Mouse (Mus musculus) CH12.LX (cell line): ENCODE data around the gene Gk2. TPM values are rescaled to one million over a fixed set of nuclear protein-coding genes. Genes with fewer than 3 reads are reported as not detected.

Experiments used
- DNase-seq: peaks from one replicate; pipeline ENCODE4 v3.0.0-alpha.2; 2013; ENCODE audit errors: extremely low read depth
- H3K27ac ChIP-seq: 2 replicates; pipeline ENCODE4 v1.5.1; 2012; ENCODE audit warnings: low read depth, mild to moderate bottlenecking, control low read depth, moderate library complexity; ENCODE audit not compliant: insufficient read depth
- H3K27me3 ChIP-seq: replicated peaks from 2 replicates; pipeline ENCODE3; 2012; ENCODE audit warnings: inconsistent platforms
- H3K36me3 ChIP-seq, 2 experiments: replicated peaks in 1 of 2; 2 replicates each; pipeline versions ENCODE3 to v1.6.1; 2012; ENCODE audit warnings: inconsistent platforms in 1 of 2, low read length in 1 of 2, mild to moderate bottlenecking in 1 of 2, mixed read lengths in 1 of 2, moderate library complexity in 1 of 2; ENCODE audit not compliant: control insufficient read depth in 1 of 2, insufficient read depth in 1 of 2
- H3K4me1 ChIP-seq, 2 experiments: 2 replicates each; pipeline ENCODE4 v1.6.1; 2012; ENCODE audit warnings: inconsistent platforms in 1 of 2, moderate library complexity in 1 of 2; ENCODE audit not compliant: insufficient read depth in 2 of 2, control insufficient read depth in 1 of 2
- H3K4me2 ChIP-seq: 2 replicates; pipeline ENCODE4 v1.6.1; 2012; ENCODE audit warnings: low read depth, mild to moderate bottlenecking, control low read depth; ENCODE audit not compliant: poor library complexity, insufficient read depth, severe bottlenecking
- H3K4me3 ChIP-seq, 3 experiments: fragments of 150-350 bp in 1 of 3; sonication (generic) in 1 of 3; replicated peaks in 1 of 3; 2 replicates each; pipeline versions ENCODE3 to v1.5.1; 2011 to 2012; ENCODE audit warnings: low read depth in 2 of 3, low read length in 2 of 3, mild to moderate bottlenecking in 2 of 3, moderate library complexity in 2 of 3, control low read depth in 1 of 3, improper control_type of control experiment in 1 of 3, inconsistent platforms in 1 of 3, mixed read lengths in 1 of 3; ENCODE audit not compliant: poor library complexity in 1 of 3
- H3K79me2 ChIP-seq: replicated peaks from 2 replicates; pipeline ENCODE4 v1.6.1; 2012; ENCODE audit warnings: mild to moderate bottlenecking, moderate library complexity; ENCODE audit not compliant: control insufficient read depth, poor library complexity, insufficient read depth, severe bottlenecking; ENCODE audit errors: extremely low read depth
- H3K9ac ChIP-seq: 2 replicates; pipeline ENCODE4 v1.6.1; 2012; ENCODE audit warnings: low read depth, mild to moderate bottlenecking, control low read depth, moderate library complexity; ENCODE audit not compliant: insufficient read depth
- H3K9me3 ChIP-seq: replicated peaks from 2 replicates; pipeline ENCODE3; 2012; ENCODE audit warnings: low read length, inconsistent platforms, mixed read lengths
- CHD1 ChIP-seq: IDR thresholded peaks from 2 replicates; pipeline ENCODE4 v1.6.1; 2012; ENCODE audit warnings: low read depth, low read length, improper control_type of control experiment, inconsistent platforms
- CHD2 ChIP-seq: IDR thresholded peaks from 2 replicates; pipeline ENCODE4 v1.6.1; 2011; ENCODE audit warnings: low read length, improper control_type of control experiment
- CTCF ChIP-seq, 2 experiments: IDR thresholded peaks in 1 of 2; conservative IDR thresholded peaks in 1 of 2; 2 replicates each; pipeline ENCODE4 v1.5.1; 2011 to 2012; ENCODE audit warnings: low read depth in 2 of 2, low read length in 2 of 2, improper control_type of control experiment in 1 of 2, inconsistent platforms in 1 of 2, mild to moderate bottlenecking in 1 of 2, moderate library complexity in 1 of 2
- ELF1 ChIP-seq: IDR thresholded peaks from 2 replicates; pipeline ENCODE4 v1.6.1; 2014; ENCODE audit warnings: low read depth, mild to moderate bottlenecking, inconsistent platforms, low read length, improper control_type of control experiment
- ETS1 ChIP-seq: conservative IDR thresholded peaks from 2 replicates; pipeline ENCODE4 v1.6.1; 2012; ENCODE audit warnings: low read depth, mild to moderate bottlenecking, inconsistent platforms, low read length, improper control_type of control experiment, moderate library complexity
- HCFC1 ChIP-seq: IDR thresholded peaks from 2 replicates; pipeline ENCODE4 v1.6.1; 2012; ENCODE audit warnings: low read depth, mild to moderate bottlenecking, inconsistent platforms, low read length, improper control_type of control experiment
- IRF4 ChIP-seq: IDR thresholded peaks from 2 replicates; pipeline ENCODE4 v1.6.1; 2014; ENCODE audit warnings: low read depth, mild to moderate bottlenecking, inconsistent platforms, low read length, improper control_type of control experiment
- JUN ChIP-seq: IDR thresholded peaks from 2 replicates; pipeline ENCODE4 v1.6.1; 2011; ENCODE audit warnings: low read depth, mild to moderate bottlenecking, low read length, improper control_type of control experiment, moderate library complexity; ENCODE audit not compliant: insufficient read depth
- JUND ChIP-seq: conservative IDR thresholded peaks from 2 replicates; pipeline ENCODE4 v1.6.1; 2011; ENCODE audit warnings: low read depth, low read length, improper control_type of control experiment
- MAFK ChIP-seq: IDR thresholded peaks from 2 replicates; pipeline ENCODE4 v1.6.1; 2011; ENCODE audit warnings: low read length, improper control_type of control experiment; ENCODE audit not compliant: insufficient replicate concordance
- MAZ ChIP-seq: IDR thresholded peaks from 2 replicates; pipeline ENCODE4 v1.6.1; 2012; ENCODE audit warnings: low read depth, mild to moderate bottlenecking, inconsistent platforms, low read length, improper control_type of control experiment, moderate library complexity
- MXI1 ChIP-seq: IDR thresholded peaks from 2 replicates; pipeline ENCODE4 v1.6.1; 2011; ENCODE audit warnings: mild to moderate bottlenecking, low read depth, low read length, improper control_type of control experiment
- NELFE ChIP-seq: IDR thresholded peaks from 2 replicates; pipeline ENCODE4 v1.6.1; 2011; ENCODE audit warnings: low read depth, low read length, improper control_type of control experiment
- POLR2AphosphoS2 ChIP-seq: IDR thresholded peaks from 2 replicates; pipeline ENCODE4 v1.6.1; 2011; ENCODE audit warnings: low read depth, low read length, improper control_type of control experiment
- RCOR1 ChIP-seq: conservative IDR thresholded peaks from 2 replicates; pipeline ENCODE4 v1.6.1; 2012; ENCODE audit warnings: low read depth, mild to moderate bottlenecking, inconsistent platforms, low read length, improper control_type of control experiment
- SMC3 ChIP-seq: IDR thresholded peaks from 2 replicates; pipeline ENCODE4 v1.6.1; 2011; ENCODE audit warnings: low read depth, low read length, improper control_type of control experiment
- TBP ChIP-seq: conservative IDR thresholded peaks from 2 replicates; pipeline ENCODE4 v1.6.1; 2011; ENCODE audit warnings: low read depth, low read length, improper control_type of control experiment
- TCF12 ChIP-seq: IDR thresholded peaks from 2 replicates; pipeline ENCODE4 v1.6.1; 2014; ENCODE audit warnings: low read depth, mild to moderate bottlenecking, inconsistent platforms, low read length, improper control_type of control experiment
- UBTF ChIP-seq: IDR thresholded peaks from 2 replicates; pipeline ENCODE4 v1.6.1; 2012; ENCODE audit warnings: low read depth, mild to moderate bottlenecking, inconsistent platforms, low read length, improper control_type of control experiment, moderate library complexity
- USF2 ChIP-seq: conservative IDR thresholded peaks from 2 replicates; pipeline ENCODE4 v1.6.1; 2011; ENCODE audit warnings: low read depth, low read length, improper control_type of control experiment
- ZC3H11A ChIP-seq: IDR thresholded peaks from 2 replicates; pipeline ENCODE4 v1.6.1; 2012; ENCODE audit warnings: low read depth, mild to moderate bottlenecking, inconsistent platforms, low read length, improper control_type of control experiment
- ZKSCAN1 ChIP-seq: IDR thresholded peaks from 2 replicates; pipeline ENCODE4 v1.6.1; 2012; ENCODE audit warnings: low read depth, inconsistent platforms, low read length, improper control_type of control experiment, borderline replicate concordance
- ZMIZ1 ChIP-seq: IDR thresholded peaks from 2 replicates; pipeline ENCODE4 v1.6.1; 2012; ENCODE audit warnings: low read depth, mild to moderate bottlenecking, inconsistent platforms, low read length, improper control_type of control experiment
- dilution Hi-C: fragments of 300-500 bp; cut with MboI; formaldehyde crosslinking; loops from 2 replicates; pipeline ENCODE4 v1.14.3; 2020; ENCODE audit warnings: low sequenced_read_pairs; ENCODE audit not compliant: extremely low pct_unique_long_range_greater_than_20kb, extremely low pct_ligation_motif_present
- in situ Hi-C: fragments of 300-500 bp; cut with MboI; formaldehyde crosslinking; loops from 3 replicates; pipeline ENCODE4 v1.14.3; 2019; ENCODE audit warnings: low sequenced_read_pairs, low pct_ligation_motif_present, low pct_unique_long_range_greater_than_20kb, mixed read lengths
- polyA plus RNA-seq: library from polyadenylated mRNA; unstranded; fragments of >175 nt; gene quantifications from 2 replicates; pipeline ENCODE4 v1.2.1, GENCODE M21; 2012; ENCODE audit warnings: low read depth; ENCODE audit not compliant: insufficient read length
- total RNA-seq, 2 experiments: library from RNA; depleted of rRNA; stranded (reverse); fragments of 300-350 nt in 1 of 2; fragments of >200 nt in 1 of 2; gene quantifications; 2 replicates each; pipeline ENCODE4 v1.2.3; 2012 to 2014

Gk2 gene
- total and polyA plus RNA-seq, 3 experiments: not detected

- Histone ChIP-seq H3K9me3 (no peaks in the 10 kb centered on the region), H3K9ac (no peak overlapping the region), H3K4me1 (no peaks in the 10 kb centered on the region), H3K27me3 (no peaks in the 10 kb centered on the region), H3K79me2 (no peaks in the 10 kb centered on the region), H3K4me3 (no peak overlapping the region), H3K4me2 (no peak overlapping the region), H3K27ac (no peak overlapping the region), H3K36me3 (no peaks in the 10 kb centered on the region)
- in situ Hi-C loops (no loop called here), dilution Hi-C loops (no loop called here)
- no peak for TF ChIP-seq MAFK
- no peak for TF ChIP-seq MXI1
- TF ChIP-seq IRF4: no peak
- TF ChIP-seq POLR2AphosphoS2: no peak
- no peak for TF ChIP-seq TCF12
- no peak for TF ChIP-seq HCFC1
- TF ChIP-seq CTCF (conservative IDR thresholded peaks at IDR 0.05 in 1 of 2, IDR thresholded peaks at IDR 0.05 in 1 of 2; ENCODE audit: low read depth in 2 of 2, low read length in 2 of 2): no peak
- TF ChIP-seq ZKSCAN1: no peak
- DNase-seq: no peak
Measured at GRCm38 (mm10) chr5:97495488-97496092, 38.8 kb upstream of the Gk2 start.

GRCm38 (mm10) chr5:97493421-97493820 lies 36.6 kb upstream of the Gk2 start:
- TF ChIP-seq SMC3: no peak
- TF ChIP-seq CHD1: no peak
- TF ChIP-seq CHD2: no peak
- TF ChIP-seq ZMIZ1: no peak
- no peak for TF ChIP-seq ZKSCAN1
- no peak for TF ChIP-seq UBTF
- TF ChIP-seq TBP: no peak
- in situ Hi-C loops (no loop called here), dilution Hi-C loops (no loop called here)

GRCm38 (mm10) chr5:97486141-97486540 lies 29.3 kb upstream of the Gk2 start:
- H3K4me3 ChIP-seq: no peak overlapping the region
- H3K27me3 ChIP-seq: no peaks in the 10 kb centered on the region
- H3K27ac ChIP-seq: no peak overlapping the region
- H3K79me2 ChIP-seq: no peaks in the 10 kb centered on the region
- H3K9ac ChIP-seq: no peak overlapping the region
- dilution Hi-C loops (no loop called here), in situ Hi-C loops (no loop called here)
- no peak for DNase-seq
- TF ChIP-seq ELF1 (no peak), ZMIZ1 (no peak), NELFE (no peak), ETS1 (no peak), USF2 (no peak), HCFC1 (no peak), ZC3H11A (no peak), MAZ (no peak), RCOR1 (no peak), JUN (no peak), TBP (no peak), JUND (no peak)
- H3K4me1 ChIP-seq: no peaks in the 10 kb centered on the region
- H3K4me2 ChIP-seq: no peak overlapping the region
- H3K9me3 ChIP-seq: no peaks in the 10 kb centered on the region
- H3K36me3 ChIP-seq: no peaks in the 10 kb centered on the region

More at GRCm38 (mm10) chr5:97493421-97493820, 36.6 kb upstream of the Gk2 start:
- Histone ChIP-seq H3K4me1 (no peaks in the 10 kb centered on the region), H3K27me3 (no peaks in the 10 kb centered on the region), H3K36me3 (no peaks in the 10 kb centered on the region), H3K9me3 (no peaks in the 10 kb centered on the region), H3K9ac (no peak overlapping the region), H3K79me2 (no peaks in the 10 kb centered on the region), H3K4me2 (no peak overlapping the region), H3K4me3 (no peak overlapping the region), H3K27ac (no peak overlapping the region)
- DNase-seq: no peak
